Mouse (Mus musculus) urinary bladder, postnatal 25 days (tissue): Measurements from ENCODE around the gene Tbc1d9.

ENCODE experiments used
- DNase-seq: peaks from one replicate; pipeline ENCODE4 v3.0.0; 2022; ENCODE audit warnings: low spot score

The Tbc1d9 gene

DNA sequence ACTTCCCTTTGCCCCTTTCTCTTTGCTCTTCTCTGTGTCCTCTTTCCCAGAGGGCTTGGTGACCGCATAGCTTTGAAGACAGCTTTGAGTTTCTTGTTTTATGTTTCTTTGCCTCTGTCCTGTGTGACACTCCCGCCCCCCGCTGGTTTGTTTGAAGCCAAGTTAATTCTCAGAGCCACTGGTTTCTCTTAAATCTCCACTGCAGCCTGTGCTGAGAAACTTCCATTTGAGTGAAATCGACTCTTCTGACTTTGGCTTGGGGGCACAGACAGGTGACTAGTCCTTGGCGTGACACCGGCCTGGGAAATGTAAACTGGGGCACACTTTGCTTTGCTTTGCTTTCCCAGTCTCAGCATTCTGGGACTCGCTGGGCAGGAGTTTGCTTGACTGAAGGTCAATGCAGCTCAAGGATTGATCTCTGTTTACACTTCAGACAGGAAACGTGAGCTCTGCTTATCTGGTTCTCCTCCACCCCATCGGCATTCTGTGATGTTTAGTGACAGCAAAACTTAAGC lies 13.1 kb downstream of the Tbc1d9 start:
- no peak for DNase-seq

GRCm38 (mm10) chr8:83181851-83182482 lies 16.8 kb downstream of the Tbc1d9 start:
- DNase-seq, result no peak

DNA sequence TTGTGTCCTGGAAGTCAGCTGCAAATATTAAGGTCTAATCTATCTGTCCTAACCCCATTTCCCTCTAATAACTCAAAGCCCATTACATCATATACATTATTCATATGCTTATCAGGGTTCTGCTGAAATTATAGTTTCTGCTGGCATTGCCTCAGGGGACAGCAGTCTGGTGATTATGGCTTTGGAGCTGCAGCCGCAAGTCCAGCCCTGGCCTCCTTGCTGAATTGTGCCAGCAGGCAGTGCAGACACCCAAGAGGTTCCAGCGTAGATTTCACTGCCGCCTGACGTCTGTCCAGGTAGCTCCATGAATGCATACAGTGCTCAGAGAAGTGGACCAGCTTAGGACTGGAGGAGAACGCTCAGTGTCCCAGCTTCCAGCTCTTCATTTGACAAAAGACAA lies 17.6 kb downstream of the Tbc1d9 start:
- DNase-seq, result no peak

GRCm38 (mm10) chr8:83186376-83186775 lies 21.2 kb downstream of the Tbc1d9 start:
- no peak for DNase-seq

GRCm38 (mm10) chr8:83187363-83187962 lies 22.3 kb downstream of the Tbc1d9 start:
- no peak for DNase-seq

GRCm38 (mm10) chr8:83189538-83190095 lies 24.5 kb downstream of the Tbc1d9 start:
- DNase-seq, result no peak

GRCm38 (mm10) chr8:83196088-83196487 lies 30.9 kb downstream of the Tbc1d9 start:
- DNase-seq, result no peak

DNA sequence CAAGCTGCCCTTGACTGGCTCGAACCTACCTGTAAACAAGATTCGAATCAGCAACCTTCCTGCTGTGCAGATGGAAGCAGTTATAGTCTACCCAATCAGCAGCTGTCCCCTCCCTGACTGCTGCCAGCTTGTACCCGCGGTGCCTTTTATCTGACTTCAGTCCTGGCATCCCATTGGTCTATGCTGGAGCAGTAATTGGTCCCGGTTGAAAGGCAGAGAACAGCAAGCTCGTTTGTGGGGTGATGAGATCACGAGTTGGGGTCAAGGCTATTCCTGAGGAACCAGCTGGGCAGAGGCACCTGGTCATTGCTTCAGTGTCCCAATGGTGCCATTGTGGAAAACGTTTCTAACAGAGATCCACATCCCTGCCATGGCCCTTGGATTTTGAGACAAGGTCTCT lies 34.6 kb downstream of the Tbc1d9 start:
- DNase-seq, result no peak

GRCm38 (mm10) chr8:83200191-83201177 lies 35.3 kb downstream of the Tbc1d9 start:
- no peak for DNase-seq

DNA sequence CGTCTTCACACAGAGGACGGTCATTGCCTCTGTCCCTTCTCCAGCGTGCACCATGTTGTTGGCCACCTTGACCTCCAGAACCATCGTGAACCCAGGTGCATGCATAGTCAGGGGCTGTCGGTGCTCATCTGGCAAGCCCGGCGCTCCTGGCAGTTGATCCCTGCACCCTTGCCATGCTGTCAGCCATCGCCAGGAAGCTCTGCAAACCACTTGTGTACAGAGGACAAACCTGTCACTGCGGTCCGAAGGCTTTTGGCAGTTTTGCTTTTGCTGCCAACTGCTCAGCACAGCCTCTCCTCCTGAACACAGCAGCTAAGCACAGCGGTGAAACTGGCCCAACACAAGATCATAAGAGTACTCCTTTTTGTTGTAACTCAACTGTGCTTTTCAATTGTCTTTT lies 37.8 kb downstream of the Tbc1d9 start:
- DNase-seq, result no peak

- DNase-seq, result no peak
Measured at GRCm38 (mm10) chr8:83205907-83206306, 40.8 kb downstream of the Tbc1d9 start.

DNA sequence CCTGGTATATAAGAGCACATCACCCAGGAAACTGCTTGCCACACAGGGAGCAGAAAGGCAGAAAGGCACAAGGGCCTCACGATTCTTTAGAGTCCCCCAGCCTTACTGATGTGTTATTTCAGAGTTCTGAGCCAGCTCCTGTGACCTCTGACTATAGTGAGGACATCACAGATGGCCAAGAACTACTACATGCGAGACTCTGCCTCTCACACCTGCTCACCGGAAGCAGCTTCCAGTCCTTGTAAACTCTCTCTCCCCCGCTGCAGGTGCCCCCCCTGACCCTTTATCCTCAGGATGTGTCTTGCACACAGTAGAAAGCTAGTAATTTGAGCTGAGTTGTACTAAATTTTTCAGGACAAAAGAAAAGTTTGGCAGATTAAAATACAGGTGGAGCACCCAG lies 44.4 kb downstream of the Tbc1d9 start:
- DNase-seq, result no peak

- DNase-seq, result no peak
Measured at GRCm38 (mm10) chr8:83210676-83211075, 45.5 kb downstream of the Tbc1d9 start.

- DNase-seq, result no peak
Measured at GRCm38 (mm10) chr8:83215065-83215464, 49.9 kb downstream of the Tbc1d9 start.

DNA sequence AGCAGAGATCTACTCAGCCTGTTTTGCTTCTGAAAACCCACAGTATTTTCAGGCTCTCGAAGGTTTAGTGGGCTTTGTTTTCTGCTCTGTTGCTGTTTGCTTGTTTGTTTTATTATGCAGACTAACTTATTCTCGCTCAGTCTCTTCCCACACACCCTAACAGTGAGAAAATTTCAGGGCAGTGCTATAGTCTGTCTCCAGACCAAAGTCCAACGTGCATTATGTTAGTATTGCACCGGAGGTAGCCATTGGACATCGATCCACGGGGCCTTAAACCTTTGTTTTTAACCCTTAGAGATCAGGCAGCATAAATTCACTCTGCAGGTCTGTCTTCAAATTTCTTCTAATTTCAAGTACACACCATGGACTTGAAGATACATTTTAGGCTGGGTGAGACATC lies 51.4 kb downstream of the Tbc1d9 start:
- no peak for DNase-seq

DNA sequence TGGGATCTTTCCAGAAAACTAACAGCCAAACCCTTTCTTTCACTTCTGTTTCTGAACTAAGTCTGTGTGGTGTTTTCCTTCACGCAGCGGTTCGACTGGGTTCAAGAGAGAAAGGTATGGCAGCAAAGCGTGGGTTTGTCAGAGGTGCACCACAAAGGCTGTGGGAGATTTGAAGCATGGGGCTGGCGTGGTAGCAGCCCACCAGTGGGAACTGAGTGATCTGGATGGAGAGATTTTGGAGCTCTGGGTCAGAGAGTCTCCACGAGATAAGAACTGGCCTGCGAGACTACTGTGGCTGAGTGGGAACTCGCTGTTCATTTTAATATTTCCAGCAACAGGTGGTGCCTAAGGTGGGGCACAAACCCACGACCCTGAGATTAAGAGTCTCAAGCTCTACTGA lies 52.0 kb downstream of the Tbc1d9 start:
- DNase-seq, result no peak

DNA sequence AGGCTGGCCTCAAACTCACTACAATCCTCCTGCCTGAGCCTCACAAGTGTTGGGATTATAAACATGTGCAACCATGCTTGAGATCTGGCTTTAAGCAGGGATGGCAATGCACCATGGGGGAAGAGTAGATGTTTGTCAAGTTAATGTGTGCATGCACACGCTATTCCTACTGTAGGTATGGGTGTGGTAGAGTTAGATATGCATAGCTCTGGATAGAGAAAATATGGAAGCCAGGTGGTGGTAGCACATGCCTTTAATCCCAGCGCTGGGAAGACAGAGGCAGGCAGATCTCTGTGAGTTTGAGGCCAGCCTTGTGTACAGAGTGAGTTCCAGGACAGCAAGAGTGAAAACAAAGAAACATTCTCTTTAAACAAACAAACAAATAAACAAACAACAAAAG lies 52.7 kb downstream of the Tbc1d9 start:
- DNase-seq, result no peak

- DNase-seq, result no peak
Measured at GRCm38 (mm10) chr8:83219392-83219791, 54.2 kb downstream of the Tbc1d9 start.

DNA sequence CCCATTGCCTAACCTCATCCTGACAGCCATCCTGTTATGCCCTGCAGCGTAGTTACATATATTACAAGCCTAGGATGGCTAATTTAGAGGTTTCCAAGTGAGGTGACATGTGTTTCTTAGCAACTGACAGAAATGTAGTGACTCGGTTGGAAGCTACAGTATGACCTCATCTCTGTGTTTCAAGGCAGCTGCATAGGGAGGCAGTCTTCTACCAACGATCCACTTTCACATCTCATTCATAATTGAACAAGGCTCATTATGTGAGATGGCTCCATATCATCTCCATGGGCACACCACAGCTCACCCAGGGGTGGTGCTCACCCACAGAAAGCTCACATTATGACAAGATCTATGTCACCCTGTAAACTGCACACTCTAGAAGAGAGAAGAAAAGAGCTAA lies 55.6 kb downstream of the Tbc1d9 start:
- no peak for DNase-seq

GRCm38 (mm10) chr8:83224754-83225416 lies 59.7 kb downstream of the Tbc1d9 start:
- DNase-seq, result no peak

- no peak for DNase-seq
Measured at GRCm38 (mm10) chr8:83225598-83225997, 60.4 kb downstream of the Tbc1d9 start.

- DNase-seq, result no peak
Measured at GRCm38 (mm10) chr8:83227336-83227735, 62.2 kb downstream of the Tbc1d9 start.
